Mouse (Mus musculus): ENCODE measurements around the gene Ran. TPM values are rescaled to one million over a fixed set of nuclear protein-coding genes. Genes with fewer than 3 reads are reported as not detected.

Ran gene
- polyA plus RNA-seq, 1 experiment from 2014 or later = 799 TPM

- Histone ChIP-seq H3K4me3 (ENCODE audit: low read depth, low read length) (no peak overlapping the region), H3K4me1 (replicated peaks; ENCODE audit: control insufficient read depth, insufficient read depth, low read length) (no peaks in the 10 kb centered on the region), H3K4me2 (replicated peaks; ENCODE audit: low read depth, low read length) (no peak overlapping the region), H3K27me3 (ENCODE audit: control insufficient read depth, insufficient read depth, low read length) (peaks cover 3% of the 10 kb centered on the region; the same call in 1 of the 2 replicates), H3K9me3 (ENCODE audit: control insufficient read depth, low read length) (no peaks in the 10 kb centered on the region), H3K27ac (ENCODE audit: low read depth, low read length) (no peak overlapping the region), H3K9ac (ENCODE audit: low read depth, low read length) (no peak overlapping the region), H3K36me3 (ENCODE audit: control insufficient read depth, insufficient read depth, low read length) (no peaks in the 10 kb centered on the region)
- no peak for DNase-seq (ENCODE audit: low spot score)
- 81% methylated on average over 12 of the region's 12 CpGs for WGBS
- ATAC-seq (ENCODE audit: low FRiP score) = no peak
Observed at GRCm38 (mm10) chr5:129065301-129065700, 45.4 kb downstream of the Ran start.

GRCm38 (mm10) chr5:129065946-129066345 is 46.1 kb downstream of the Ran start:
- H3K36me3 ChIP-seq (ENCODE audit: control insufficient read depth, insufficient read depth, low read length) = no peaks in the 10 kb centered on the region
- H3K27ac ChIP-seq (ENCODE audit: low read depth, low read length) = no peak overlapping the region
- peaks cover 3% of the 10 kb centered on the region; the same call in 1 of the 2 replicates for H3K27me3 ChIP-seq (ENCODE audit: control insufficient read depth, insufficient read depth, low read length)
- H3K4me2 ChIP-seq (replicated peaks; ENCODE audit: low read depth, low read length) = no peak overlapping the region
- ATAC-seq (ENCODE audit: low FRiP score) (no peak), DNase-seq (ENCODE audit: low spot score) (no peak)
- H3K9me3 ChIP-seq (ENCODE audit: control insufficient read depth, low read length) = no peaks in the 10 kb centered on the region
- no peak overlapping the region for H3K4me3 ChIP-seq (ENCODE audit: low read depth, low read length)
- H3K9ac ChIP-seq (ENCODE audit: low read depth, low read length) = no peak overlapping the region
- H3K4me1 ChIP-seq (replicated peaks; ENCODE audit: control insufficient read depth, insufficient read depth, low read length) = no peaks in the 10 kb centered on the region
- WGBS = 86% methylated on average over 9 of the region's 9 CpGs

GRCm38 (mm10) chr5:129066541-129067230 is 46.8 kb downstream of the Ran start:
- Histone ChIP-seq H3K4me1 (replicated peaks; ENCODE audit: control insufficient read depth, insufficient read depth, low read length) (no peaks in the 10 kb centered on the region), H3K27me3 (ENCODE audit: control insufficient read depth, insufficient read depth, low read length) (no peaks in the 10 kb centered on the region), H3K9me3 (ENCODE audit: control insufficient read depth, low read length) (no peaks in the 10 kb centered on the region), H3K36me3 (ENCODE audit: control insufficient read depth, insufficient read depth, low read length) (no peaks in the 10 kb centered on the region), H3K27ac (ENCODE audit: low read depth, low read length) (no peak overlapping the region), H3K4me3 (ENCODE audit: low read depth, low read length) (no peak overlapping the region), H3K4me2 (replicated peaks; ENCODE audit: low read depth, low read length) (no peak overlapping the region), H3K9ac (ENCODE audit: low read depth, low read length) (no peak overlapping the region)
- ATAC-seq (ENCODE audit: low FRiP score) (no peak), DNase-seq (ENCODE audit: low spot score) (no peak)
- 92% methylated on average over 8 of the region's 8 CpGs for WGBS

DNA sequence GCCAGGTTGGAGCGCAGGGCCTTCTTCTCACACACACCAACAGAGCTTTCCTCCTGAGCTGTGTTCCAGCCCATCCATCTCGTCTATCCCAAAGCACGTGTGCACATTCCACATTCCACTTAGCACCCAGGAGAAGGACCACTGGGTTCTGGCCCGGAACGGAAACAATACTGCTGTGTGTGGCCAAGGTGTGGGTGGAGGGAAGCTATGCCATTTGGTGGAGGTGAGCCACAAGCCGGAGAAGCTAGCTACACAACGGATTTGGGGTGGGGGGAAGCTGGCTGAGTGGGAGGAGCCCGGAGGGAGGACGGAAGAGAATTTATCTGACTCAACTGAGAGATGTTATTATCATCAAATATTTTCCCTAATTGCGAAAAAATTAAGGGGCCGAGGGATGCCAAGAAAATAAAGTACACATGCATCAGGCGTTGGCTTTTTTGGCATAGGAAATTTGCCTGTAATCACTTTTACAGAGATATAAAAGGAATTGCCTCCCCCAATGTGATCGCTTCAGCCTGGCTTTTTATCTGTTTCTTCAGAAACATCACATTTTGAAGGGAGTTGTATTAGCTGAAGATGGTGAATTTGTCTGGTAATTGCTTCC is 47.5 kb downstream of the Ran start:
- H3K9me3 ChIP-seq (ENCODE audit: control insufficient read depth, low read length) = no peaks in the 10 kb centered on the region
- no peak overlapping the region for H3K9ac ChIP-seq (ENCODE audit: low read depth, low read length)
- H3K4me3 ChIP-seq (ENCODE audit: low read depth, low read length) = no peak overlapping the region
- no peak overlapping the region for H3K4me2 ChIP-seq (replicated peaks; ENCODE audit: low read depth, low read length)
- DNase-seq (ENCODE audit: low spot score) (no peak), ATAC-seq (ENCODE audit: low FRiP score) (no peak)
- no peaks in the 10 kb centered on the region for H3K27me3 ChIP-seq (ENCODE audit: control insufficient read depth, insufficient read depth, low read length)
- no peaks in the 10 kb centered on the region for H3K4me1 ChIP-seq (replicated peaks; ENCODE audit: control insufficient read depth, insufficient read depth, low read length)
- WGBS = 81% methylated on average over 13 of the region's 13 CpGs
- H3K27ac ChIP-seq (ENCODE audit: low read depth, low read length) = no peak overlapping the region
- no peaks in the 10 kb centered on the region for H3K36me3 ChIP-seq (ENCODE audit: control insufficient read depth, insufficient read depth, low read length)

GRCm38 (mm10) chr5:129071761-129072280 is 52.0 kb downstream of the Ran start:
- Histone ChIP-seq H3K9ac (ENCODE audit: low read depth, low read length) (no peak overlapping the region), H3K9me3 (ENCODE audit: control insufficient read depth, low read length) (no peaks in the 10 kb centered on the region), H3K4me1 (replicated peaks; ENCODE audit: control insufficient read depth, insufficient read depth, low read length) (no peaks in the 10 kb centered on the region), H3K27ac (ENCODE audit: low read depth, low read length) (no peak overlapping the region), H3K36me3 (ENCODE audit: control insufficient read depth, insufficient read depth, low read length) (no peaks in the 10 kb centered on the region), H3K4me3 (ENCODE audit: low read depth, low read length) (no peak overlapping the region), H3K27me3 (ENCODE audit: control insufficient read depth, insufficient read depth, low read length) (no peaks in the 10 kb centered on the region), H3K4me2 (replicated peaks; ENCODE audit: low read depth, low read length) (no peak overlapping the region)
- WGBS = 81% methylated on average over 14 of the region's 14 CpGs
- ATAC-seq (ENCODE audit: low FRiP score) = no peak
- no peak for DNase-seq (ENCODE audit: low spot score)

DNA sequence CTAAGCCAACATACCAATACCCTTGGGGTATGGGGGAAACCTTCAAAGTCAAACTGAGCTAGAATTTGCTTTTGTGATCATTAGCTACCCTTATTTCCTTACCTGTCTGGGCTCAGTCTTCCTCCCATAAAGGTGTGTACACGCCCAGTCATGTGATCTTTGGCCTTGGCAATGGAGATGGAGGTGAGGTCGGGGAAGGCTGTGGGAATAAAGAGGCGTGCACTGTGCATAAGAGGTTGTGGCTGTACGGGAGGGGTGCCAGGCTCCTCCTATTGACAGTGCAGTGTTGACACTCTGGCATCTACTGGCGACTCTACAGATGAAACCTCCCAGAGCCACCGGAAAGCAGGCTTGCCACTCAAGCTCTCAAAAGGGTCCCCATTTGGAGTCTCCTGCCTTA is 53.5 kb downstream of the Ran start:
- no peak overlapping the region for H3K4me2 ChIP-seq (replicated peaks; ENCODE audit: low read depth, low read length)
- H3K4me1 ChIP-seq (replicated peaks; ENCODE audit: control insufficient read depth, insufficient read depth, low read length) = no peaks in the 10 kb centered on the region
- no peaks in the 10 kb centered on the region for H3K36me3 ChIP-seq (ENCODE audit: control insufficient read depth, insufficient read depth, low read length)
- no peak overlapping the region for H3K27ac ChIP-seq (ENCODE audit: low read depth, low read length)
- no peaks in the 10 kb centered on the region for H3K27me3 ChIP-seq (ENCODE audit: control insufficient read depth, insufficient read depth, low read length)
- no peak overlapping the region for H3K4me3 ChIP-seq (ENCODE audit: low read depth, low read length)
- no peak for ATAC-seq (ENCODE audit: low FRiP score)
- H3K9me3 ChIP-seq (ENCODE audit: control insufficient read depth, low read length) = no peaks in the 10 kb centered on the region
- WGBS = 71% methylated on average over 6 of the region's 6 CpGs
- no peak overlapping the region for H3K9ac ChIP-seq (ENCODE audit: low read depth, low read length)
- DNase-seq (ENCODE audit: low spot score) = no peak

Other genes with a start within 250 kb of the Ran start
- gene Rimbp2, start 66.6 kb upstream of the Ran start, polyA plus RNA-seq (2014; fragmentation: Nextera tagmentation; extraction: Ambion mirVana) = 1.2 and 1.4 TPM in 2 replicates
- 25.1 and 31.0 TPM in 2 replicates for gene Stx2, start 11.5 kb upstream of the Ran start, polyA plus RNA-seq (2014; fragmentation: Nextera tagmentation; extraction: Ambion mirVana)
- 0.05 and 0.20 TPM in 2 replicates for gene Adgrd1, start 76.7 kb downstream of the Ran start, polyA plus RNA-seq (2014; fragmentation: Nextera tagmentation; extraction: Ambion mirVana)